Mouse (Mus musculus): ENCODE measurements at regions not wholly inside any gene's neighbourhood (a gene's known extent, or its start where the extent isn't known, plus 50 kb on each side); places are given as distances from the start of the nearest gene placed in this dataset.

GRCm38 (mm10) chr4:37566226-37566625 lies 614.7 kb upstream of the Lingo2 start:
- 76% methylated on average over 1 of the region's 1 CpGs for WGBS
- Histone ChIP-seq H3K9ac (ENCODE audit: low read length) (no peak overlapping the region), H3K4me1 (replicated peaks; ENCODE audit: control insufficient read depth, insufficient read depth) (no peaks in the 10 kb centered on the region), H3K36me3 (ENCODE audit: control insufficient read depth, insufficient read depth, low read length) (no peaks in the 10 kb centered on the region), H3K4me3 (ENCODE audit: low read depth, low read length) (no peak overlapping the region), H3K4me2 (replicated peaks; ENCODE audit: low read depth) (no peak overlapping the region), H3K27me3 (ENCODE audit: control insufficient read depth, insufficient read depth, low read length) (no peaks in the 10 kb centered on the region), H3K27ac (replicated peaks) (no peak overlapping the region), H3K9me3 (ENCODE audit: control insufficient read depth, low read length) (no peaks in the 10 kb centered on the region)
- DNase-seq (ENCODE audit: low spot score) (no peak), ATAC-seq (ENCODE audit: low FRiP score, low TSS enrichment) (no peak)
- TF ChIP-seq EP300 (optimal IDR thresholded peaks at IDR 0.05) (no peak), CTCF (IDR thresholded peaks at IDR 0.05; ENCODE audit: low read depth) (no peak)

GRCm38 (mm10) chr4:37560209-37560608 lies 608.7 kb upstream of the Lingo2 start:
- H3K36me3 ChIP-seq (ENCODE audit: control insufficient read depth, insufficient read depth, low read length): no peaks in the 10 kb centered on the region
- no peak overlapping the region for H3K27ac ChIP-seq (replicated peaks)
- no peak overlapping the region for H3K4me3 ChIP-seq (ENCODE audit: low read depth, low read length)
- no peak for TF ChIP-seq EP300 (optimal IDR thresholded peaks at IDR 0.05)
- TF ChIP-seq CTCF (IDR thresholded peaks at IDR 0.05; ENCODE audit: low read depth): peak; percentile 45
- DNase-seq (ENCODE audit: low spot score) (no peak), ATAC-seq (ENCODE audit: low FRiP score, low TSS enrichment) (no peak)
- no peaks in the 10 kb centered on the region for H3K4me1 ChIP-seq (replicated peaks; ENCODE audit: control insufficient read depth, insufficient read depth)
- no peak overlapping the region for H3K9ac ChIP-seq (ENCODE audit: low read length)
- no peak overlapping the region for H3K4me2 ChIP-seq (replicated peaks; ENCODE audit: low read depth)
- no peaks in the 10 kb centered on the region for H3K27me3 ChIP-seq (ENCODE audit: control insufficient read depth, insufficient read depth, low read length)
- no peaks in the 10 kb centered on the region for H3K9me3 ChIP-seq (ENCODE audit: control insufficient read depth, low read length)

- Histone ChIP-seq H3K4me3 (ENCODE audit: low read depth, low read length) (no peak overlapping the region), H3K27ac (replicated peaks) (no peak overlapping the region), H3K9ac (ENCODE audit: low read length) (no peak overlapping the region), H3K9me3 (ENCODE audit: control insufficient read depth, low read length) (no peaks in the 10 kb centered on the region), H3K4me1 (replicated peaks; ENCODE audit: control insufficient read depth, insufficient read depth) (no peaks in the 10 kb centered on the region), H3K27me3 (ENCODE audit: control insufficient read depth, insufficient read depth, low read length) (no peaks in the 10 kb centered on the region), H3K4me2 (replicated peaks; ENCODE audit: low read depth) (no peak overlapping the region), H3K36me3 (ENCODE audit: control insufficient read depth, insufficient read depth, low read length) (no peaks in the 10 kb centered on the region)
- TF ChIP-seq EP300 (optimal IDR thresholded peaks at IDR 0.05): no peak
- DNase-seq (ENCODE audit: low spot score) (no peak), ATAC-seq (ENCODE audit: low FRiP score, low TSS enrichment) (no peak)
- 82% methylated on average over 3 of the region's 3 CpGs for WGBS
Observed at GRCm38 (mm10) chr4:37546001-37546400, 594.5 kb upstream of the Lingo2 start.

GRCm38 (mm10) chr4:37507732-37508131 lies 556.2 kb upstream of the Lingo2 start:
- Histone ChIP-seq H3K9ac (ENCODE audit: low read length) (no peak overlapping the region), H3K27ac (replicated peaks) (no peak overlapping the region), H3K36me3 (ENCODE audit: control insufficient read depth, insufficient read depth, low read length) (no peaks in the 10 kb centered on the region), H3K9me3 (ENCODE audit: control insufficient read depth, low read length) (no peaks in the 10 kb centered on the region), H3K27me3 (ENCODE audit: control insufficient read depth, insufficient read depth, low read length) (no peaks in the 10 kb centered on the region), H3K4me1 (replicated peaks; ENCODE audit: control insufficient read depth, insufficient read depth) (no peaks in the 10 kb centered on the region), H3K4me3 (ENCODE audit: low read depth, low read length) (no peak overlapping the region), H3K4me2 (replicated peaks; ENCODE audit: low read depth) (no peak overlapping the region)
- 80% methylated on average over 4 of the region's 4 CpGs for WGBS
- DNase-seq (ENCODE audit: low spot score): no peak
- ATAC-seq (ENCODE audit: low FRiP score, low TSS enrichment): no peak
- no peak for TF ChIP-seq CTCF (IDR thresholded peaks at IDR 0.05; ENCODE audit: low read depth)
- TF ChIP-seq EP300 (optimal IDR thresholded peaks at IDR 0.05): no peak
